Mouse (Mus musculus) heart, adult 2 months (tissue): ENCODE measurements around the gene Mfsd2a.

Experiments used
- CTCF ChIP-seq: fragments of 200-600 bp; IDR thresholded peaks from 2 replicates; pipeline ENCODE4 v1.8.1; 2022; ENCODE audit warnings: antibody characterized with exemption, mild to moderate bottlenecking, moderate library complexity
- POLR2A ChIP-seq: fragments of 200-500 bp; IDR thresholded peaks from 2 replicates; pipeline ENCODE4 v1.6.1; 2011; ENCODE audit warnings: mild to moderate bottlenecking, low read depth, low read length, control low read depth; ENCODE audit not compliant: insufficient read depth

- TF ChIP-seq POLR2A (no peak), CTCF (no peak)
Measured at GRCm38 (mm10) chr4:122909572-122910189, 51.3 kb downstream of the Mfsd2a start.
